Comparison of ENCODE assay signal across 14 mouse cellular contexts in the genomic region with DNA sequence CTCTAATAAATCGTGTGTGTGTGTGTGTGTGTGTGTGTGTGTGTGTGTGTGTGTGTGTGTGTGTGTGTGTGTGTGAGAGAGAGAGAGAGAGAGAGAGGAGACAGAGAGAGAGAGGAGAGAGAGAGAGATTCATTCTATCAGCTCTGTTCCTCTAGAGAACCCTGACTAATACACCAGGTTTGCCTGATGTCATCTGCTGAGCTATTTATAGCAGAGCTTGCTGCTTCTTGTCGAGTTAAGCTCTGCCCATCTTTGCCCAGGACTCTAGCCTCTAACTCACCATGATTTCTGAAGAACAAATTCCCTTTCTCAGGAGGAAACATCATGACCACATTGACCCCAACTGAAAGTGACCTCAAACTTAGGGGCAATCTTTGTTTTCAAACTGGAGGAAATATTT. TPM values are rescaled to one million over a fixed set of nuclear protein-coding genes. Genes with fewer than 3 reads are reported as not detected.
DNase-seq lines count a peak whose midpoint lies in the region; ATAC-seq and TF ChIP-seq lines count a peak whose summit lies in the region.
"Had no signal": no experiment of that assay in that cellular context is flagged by ENCODE, and none has a peak within 500 bp of the region (broad histone marks: within the 10 kb centered on the region; RNA-seq: fewer than 3 reads in every experiment).

No protein-coding gene starts in this region.

- peak; percentile 8 for DNase-seq in layer of hippocampus, adult 11-12 months (ENCODE audit: low spot score)
- DNase-seq in layer of hippocampus, postnatal 25 days (ENCODE audit: extremely low spot score in 1 of 2, low spot score in 1 of 2) = no peak
- no peak for DNase-seq in Patski (ENCODE audit: low read depth, low spot score)
- DNase-seq in heart, adult 9 months (ENCODE audit: low spot score in 2 of 2) = peak; percentile 9 to 22
- peak; percentile 22 for DNase-seq in retina, postnatal 1 day
- DNase-seq: adrenal gland, postnatal 25 days; kidney, adult 9 months; layer of hippocampus, postnatal 36 days; thymus, postnatal 25 days had no signal

- CTCF ChIA-PET in Patski (lab: Charles Lee) = no interaction called here

- no peak overlapping the region for H3K27ac ChIP-seq in midbrain, embryonic 13.5 days
- H3K27ac ChIP-seq in hindbrain, embryonic 12.5 days = no peak overlapping the region
- H3K27ac ChIP-seq: embryonic facial prominence, embryonic 13.5 days; limb, embryonic 13.5 days had no signal

- no peaks in the 10 kb centered on the region for H3K9me3 ChIP-seq in midbrain, embryonic 13.5 days
- no peaks in the 10 kb centered on the region for H3K9me3 ChIP-seq in hindbrain, embryonic 12.5 days (replicated peaks)
- H3K9me3 ChIP-seq: embryonic facial prominence, embryonic 13.5 days; G1E; limb, embryonic 13.5 days had no signal

- no peak overlapping the region for H3K4me2 ChIP-seq in midbrain, embryonic 13.5 days (replicated peaks)
- H3K4me2 ChIP-seq in hindbrain, embryonic 12.5 days (replicated peaks) = no peak overlapping the region
- H3K4me2 ChIP-seq: embryonic facial prominence, embryonic 13.5 days; limb, embryonic 13.5 days had no signal

- no peaks in the 10 kb centered on the region for H3K27me3 ChIP-seq in Patski
- no peaks in the 10 kb centered on the region for H3K27me3 ChIP-seq in midbrain, embryonic 13.5 days
- no peaks in the 10 kb centered on the region for H3K27me3 ChIP-seq in hindbrain, embryonic 12.5 days
- H3K27me3 ChIP-seq: embryonic facial prominence, embryonic 13.5 days; limb, embryonic 13.5 days had no signal

- H3K4me1 ChIP-seq in midbrain, embryonic 13.5 days (replicated peaks) = no peaks in the 10 kb centered on the region
- H3K4me1 ChIP-seq in hindbrain, embryonic 12.5 days = no peaks in the 10 kb centered on the region
- H3K4me1 ChIP-seq: embryonic facial prominence, embryonic 13.5 days; limb, embryonic 13.5 days had no signal

- TF ChIP-seq CTCF in Patski (IDR thresholded peaks at IDR 0.05) = no peak

- peak; percentile 96 for ATAC-seq in Patski
- ATAC-seq in midbrain, embryonic 13.5 days = no peak
- ATAC-seq in hindbrain, embryonic 12.5 days (ENCODE audit: low FRiP score) = no peak

- no peak overlapping the region for H3K4me3 ChIP-seq in midbrain, embryonic 13.5 days (replicated peaks)
- H3K4me3 ChIP-seq in hindbrain, embryonic 12.5 days = no peak overlapping the region
- H3K4me3 ChIP-seq: embryonic facial prominence, embryonic 13.5 days; limb, embryonic 13.5 days had no signal

- 69% methylated on average over 2 of the region's 2 CpGs for WGBS in midbrain, embryonic 13.5 days
- WGBS in hindbrain, embryonic 12.5 days = 66% methylated on average over 2 of the region's 2 CpGs

- no peak overlapping the region for H3K9ac ChIP-seq in midbrain, embryonic 13.5 days (replicated peaks)
- H3K9ac ChIP-seq in hindbrain, embryonic 12.5 days = no peak overlapping the region
- H3K9ac ChIP-seq: embryonic facial prominence, embryonic 13.5 days; limb, embryonic 13.5 days had no signal

- H3K36me3 ChIP-seq in midbrain, embryonic 13.5 days = 0 out of 2 replicates have a peak, but pooled peaks cover 2% of the 10 kb centered on the region
- H3K36me3 ChIP-seq in hindbrain, embryonic 12.5 days = no peaks in the 10 kb centered on the region
- H3K36me3 ChIP-seq: embryonic facial prominence, embryonic 13.5 days; G1E; limb, embryonic 13.5 days had no signal

- in situ Hi-C loops in Patski (cut with MboI; ENCODE audit: low pct_unique_long_range_greater_than_20kb) = no loop called here

- POLR2A ChIA-PET in Patski (lab: Charles Lee) = no interaction called here

RNA-seq across cellular contexts. Expression of gene Dcun1d3, which starts 24.4 kb away (rescaled TPM):
- total RNA-seq in layer of hippocampus, postnatal 25 days (2021) = 10 to 100 TPM; 22.1 TPM
- 10.2 TPM for polyA plus RNA-seq in Patski (2021)
- 18.8 and 18.9 TPM in 2 replicates for polyA plus RNA-seq in midbrain, embryonic 13.5 days (2015; fragmentation: Nextera tagmentation; extraction: Ambion mirVana)
- polyA plus RNA-seq in hindbrain, embryonic 12.5 days (2016; fragmentation: Nextera tagmentation; extraction: Ambion mirVana) = 16.5 and 20.0 TPM in 2 replicates

RNA-seq across cellular contexts. Expression of gene Lyrm1, which starts 24.8 kb away (rescaled TPM):
- total RNA-seq in layer of hippocampus, postnatal 25 days (2021) = 10 to 100 TPM; 10.4 TPM
- 10.3 TPM for polyA plus RNA-seq in Patski (2021)
- polyA plus RNA-seq in midbrain, embryonic 13.5 days (2015; fragmentation: Nextera tagmentation; extraction: Ambion mirVana) = 17.3 and 17.9 TPM in 2 replicates
- polyA plus RNA-seq in hindbrain, embryonic 12.5 days (2016; fragmentation: Nextera tagmentation; extraction: Ambion mirVana) = 14.0 and 15.2 TPM in 2 replicates

Comparison
In these comparisons a context has a peak if more than half of its experiments do, and no peak if none do; other contexts are left out.
1. DNase-seq: peak in layer of hippocampus, adult 11-12 months (single experiment), heart, adult 9 months (2 of 2) and retina, postnatal 1 day (single experiment); none in layer of hippocampus, postnatal 25 days (0 of 2) and Patski (single experiment).